Mouse (Mus musculus): ENCODE measurements around the gene Krt10. TPM values are rescaled to one million over a fixed set of nuclear protein-coding genes. Genes with fewer than 3 reads are reported as not detected.

The Krt10 gene
- polyA plus RNA-seq, 1 experiment from 2014 or later: 24.0 TPM

- 26% methylated on average over 9 of the region's 9 CpGs for WGBS
- no peaks in the 10 kb centered on the region for H3K4me1 ChIP-seq
- no peak overlapping the region for H3K27ac ChIP-seq (replicated peaks)
- no peaks in the 10 kb centered on the region for H3K27me3 ChIP-seq (ENCODE audit: low read depth, poor library complexity, severe bottlenecking)
- H3K4me3 ChIP-seq: no peak overlapping the region
- H3K9me3 ChIP-seq (replicated peaks): no peaks in the 10 kb centered on the region
- peak; percentile 23 for DNase-seq (ENCODE audit: low spot score)
- H3K36me3 ChIP-seq: no peaks in the 10 kb centered on the region
Measured at GRCm38 (mm10) chr11:99364412-99364811, 24.8 kb downstream of the Krt10 start.

GRCm38 (mm10) chr11:99361423-99361822 lies 27.7 kb downstream of the Krt10 start:
- 89% methylated on average over 8 of the region's 8 CpGs for WGBS
- Histone ChIP-seq H3K4me1 (no peaks in the 10 kb centered on the region), H3K9me3 (replicated peaks) (no peaks in the 10 kb centered on the region), H3K36me3 (no peaks in the 10 kb centered on the region), H3K27ac (replicated peaks) (no peak overlapping the region), H3K27me3 (ENCODE audit: low read depth, poor library complexity, severe bottlenecking) (no peaks in the 10 kb centered on the region), H3K4me3 (no peak overlapping the region)
- DNase-seq (ENCODE audit: low spot score): no peak

GRCm38 (mm10) chr11:99351004-99351403 lies 38.2 kb downstream of the Krt10 start, which contains the start of gene Krt27:
Gene Krt27, minus strand, starts transcription at chr11:99351104.
- no peak for DNase-seq (ENCODE audit: low spot score)
- no peak within 1 kb of the TSS for H3K4me3 ChIP-seq
- no peaks in the 10 kb centered on the region for H3K4me1 ChIP-seq
- H3K27ac ChIP-seq (replicated peaks): no peak within 1 kb of the TSS
- 78% methylated on average over 12 of the region's 12 CpGs for WGBS
- H3K27me3 ChIP-seq (ENCODE audit: low read depth, poor library complexity, severe bottlenecking): no peaks in the 10 kb centered on the region
- no peaks in the 10 kb centered on the region for H3K36me3 ChIP-seq
- H3K9me3 ChIP-seq (replicated peaks): no peaks in the 10 kb centered on the region

- Histone ChIP-seq H3K27me3 (ENCODE audit: low read depth, poor library complexity, severe bottlenecking) (no peaks in the 10 kb centered on the region), H3K9me3 (replicated peaks) (no peaks in the 10 kb centered on the region), H3K27ac (replicated peaks) (0 out of 2 replicates have a peak overlapping the region, but pooled peaks have one; percentile 33), H3K36me3 (no peaks in the 10 kb centered on the region), H3K4me3 (no peak overlapping the region), H3K4me1 (peaks cover 9% of the 10 kb centered on the region; the same call in 1 of the 2 replicates)
- DNase-seq (ENCODE audit: low spot score): peak; percentile 37
- WGBS: 46% methylated on average over 11 of the region's 11 CpGs
Measured at GRCm38 (mm10) chr11:99339299-99339847, 49.8 kb downstream of the Krt10 start.

- Histone ChIP-seq H3K36me3 (no peaks in the 10 kb centered on the region), H3K9me3 (replicated peaks) (no peaks in the 10 kb centered on the region), H3K27me3 (ENCODE audit: low read depth, poor library complexity, severe bottlenecking) (no peaks in the 10 kb centered on the region), H3K27ac (replicated peaks) (no peak within 1 kb of the TSS), H3K4me1 (peaks cover 12% of the 10 kb centered on the region; the same call in 1 of the 2 replicates), H3K4me3 (no peak within 1 kb of the TSS)
- 94% methylated on average over 11 of the region's 11 CpGs for WGBS
- DNase-seq (ENCODE audit: low spot score): no peak
Measured at GRCm38 (mm10) chr11:99337866-99338265, 51.3 kb downstream of the Krt10 start, which contains the start of gene Krt26. Gene Krt26, minus strand, starts transcription at chr11:99337966.

Other genes starting within 250 kb of the Krt10 start
- gene Ccr7, start 234.3 kb downstream of the Krt10 start, polyA plus RNA-seq (2016; fragmentation: Nextera tagmentation; extraction: Ambion mirVana): 0.14 TPM in 1 of 2 replicates, not detected in the other
- gene Smarce1, start 158.3 kb downstream of the Krt10 start, polyA plus RNA-seq (2016; fragmentation: Nextera tagmentation; extraction: Ambion mirVana): 296 and 338 TPM in 2 replicates
- 0.12 and 0.24 TPM in 2 replicates for gene Krt222, start 145.3 kb downstream of the Krt10 start, polyA plus RNA-seq (2016; fragmentation: Nextera tagmentation; extraction: Ambion mirVana)
- not detected in 2 replicates for gene Krt24, start 104.1 kb downstream of the Krt10 start, polyA plus RNA-seq (2016; fragmentation: Nextera tagmentation; extraction: Ambion mirVana)
- gene Krt25, start 66.4 kb downstream of the Krt10 start, polyA plus RNA-seq (2016; fragmentation: Nextera tagmentation; extraction: Ambion mirVana): not detected in 2 replicates
- 0.21 and 0.60 TPM in 2 replicates for gene Krt26, start 51.4 kb downstream of the Krt10 start, polyA plus RNA-seq (2016; fragmentation: Nextera tagmentation; extraction: Ambion mirVana)
- gene Krt27, start 38.3 kb downstream of the Krt10 start, polyA plus RNA-seq (2016; fragmentation: Nextera tagmentation; extraction: Ambion mirVana): not detected in 2 replicates
- gene Krt28, start 14.5 kb downstream of the Krt10 start, polyA plus RNA-seq (2016; fragmentation: Nextera tagmentation; extraction: Ambion mirVana): 0.21 and 0.32 TPM in 2 replicates
- gene Krt12, start 32.9 kb upstream of the Krt10 start, polyA plus RNA-seq (2016; fragmentation: Nextera tagmentation; extraction: Ambion mirVana): not detected in 2 replicates
- 0.65 and 0.68 TPM in 2 replicates for gene Krt20, start 48.8 kb upstream of the Krt10 start, polyA plus RNA-seq (2016; fragmentation: Nextera tagmentation; extraction: Ambion mirVana)
- gene Krt23, start 103.8 kb upstream of the Krt10 start, polyA plus RNA-seq (2016; fragmentation: Nextera tagmentation; extraction: Ambion mirVana): not detected in 2 replicates
- gene Krt39, start 132.0 kb upstream of the Krt10 start, polyA plus RNA-seq (2016; fragmentation: Nextera tagmentation; extraction: Ambion mirVana): not detected in 2 replicates
- gene Krt40, start 153.8 kb upstream of the Krt10 start, polyA plus RNA-seq (2016; fragmentation: Nextera tagmentation; extraction: Ambion mirVana): not detected in 2 replicates
- not detected in 2 replicates for gene Krtap3-3, start 161.5 kb upstream of the Krt10 start, polyA plus RNA-seq (2016; fragmentation: Nextera tagmentation; extraction: Ambion mirVana)
- not detected in 2 replicates for gene Krtap3-2, start 167.5 kb upstream of the Krt10 start, polyA plus RNA-seq (2016; fragmentation: Nextera tagmentation; extraction: Ambion mirVana)
- not detected in 2 replicates for gene Gm11939, start 170.1 kb upstream of the Krt10 start, polyA plus RNA-seq (2016; fragmentation: Nextera tagmentation; extraction: Ambion mirVana)
- not detected in 2 replicates for gene Krtap3-1, start 177.3 kb upstream of the Krt10 start, polyA plus RNA-seq (2016; fragmentation: Nextera tagmentation; extraction: Ambion mirVana)
- gene Krtap1-5, start 191.7 kb upstream of the Krt10 start, polyA plus RNA-seq (2016; fragmentation: Nextera tagmentation; extraction: Ambion mirVana): not detected in 2 replicates
- gene Krtap1-4, start 194.3 kb upstream of the Krt10 start, polyA plus RNA-seq (2016; fragmentation: Nextera tagmentation; extraction: Ambion mirVana): not detected in 2 replicates
- not detected in 2 replicates for gene Krtap1-3, start 202.0 kb upstream of the Krt10 start, polyA plus RNA-seq (2016; fragmentation: Nextera tagmentation; extraction: Ambion mirVana)
- gene Krtap9-3, start 208.7 kb upstream of the Krt10 start, polyA plus RNA-seq (2016; fragmentation: Nextera tagmentation; extraction: Ambion mirVana): not detected in 2 replicates
- not detected in 2 replicates for gene Gm11938, start 213.9 kb upstream of the Krt10 start, polyA plus RNA-seq (2016; fragmentation: Nextera tagmentation; extraction: Ambion mirVana)
- not detected in 2 replicates for gene Gm11937, start 220.8 kb upstream of the Krt10 start, polyA plus RNA-seq (2016; fragmentation: Nextera tagmentation; extraction: Ambion mirVana)
- gene Krtap2-4, start 225.5 kb upstream of the Krt10 start, polyA plus RNA-seq (2016; fragmentation: Nextera tagmentation; extraction: Ambion mirVana): not detected in 2 replicates
- not detected in 2 replicates for gene Gm11562, start 231.1 kb upstream of the Krt10 start, polyA plus RNA-seq (2016; fragmentation: Nextera tagmentation; extraction: Ambion mirVana)
- not detected in 2 replicates for gene Krtap4-1, start 238.9 kb upstream of the Krt10 start, polyA plus RNA-seq (2016; fragmentation: Nextera tagmentation; extraction: Ambion mirVana)
- not detected in 2 replicates for gene Krtap4-2, start 245.7 kb upstream of the Krt10 start, polyA plus RNA-seq (2016; fragmentation: Nextera tagmentation; extraction: Ambion mirVana)

Data from midbrain, embryonic 10.5 days (tissue).